Mouse (Mus musculus) T-helper 2 cell (primary cell): ENCODE data around the gene Creg2.
"Not testable (repeated sequence)": the region's sequence is repeated elsewhere in the genome, so short reads cannot be mapped to it uniquely, and the experiment has no call there.

Experiments
- in situ Hi-C: fragments of 300-600 bp; cut with MboI, MseI; formaldehyde crosslinking; loops from one replicate; pipeline ENCODE4 v1.15.1; 2025; ENCODE audit warnings: high pct_unique_total_duplicates

Gene Creg2

DNA sequence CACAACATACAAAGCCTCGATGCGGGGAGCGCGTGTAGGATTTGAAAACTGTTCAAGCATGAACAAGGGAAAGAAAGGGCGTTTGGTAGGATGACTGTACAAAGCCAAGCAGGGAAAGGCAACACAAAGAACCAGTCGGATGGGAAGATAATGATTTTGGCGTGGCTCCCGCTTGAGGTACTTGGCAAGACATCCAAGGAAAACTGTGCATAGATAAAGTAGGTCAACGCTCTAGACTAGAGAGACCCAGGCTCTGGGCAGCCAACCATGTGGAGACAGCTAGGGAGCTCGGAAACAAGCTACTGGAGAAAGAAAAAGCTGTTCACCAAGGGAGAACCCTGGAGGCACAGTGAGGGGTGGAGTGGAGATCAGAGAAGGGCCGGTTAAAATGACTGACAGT lies 52.5 kb downstream of the Creg2 start:
- in situ Hi-C loops: no loop called here

DNA sequence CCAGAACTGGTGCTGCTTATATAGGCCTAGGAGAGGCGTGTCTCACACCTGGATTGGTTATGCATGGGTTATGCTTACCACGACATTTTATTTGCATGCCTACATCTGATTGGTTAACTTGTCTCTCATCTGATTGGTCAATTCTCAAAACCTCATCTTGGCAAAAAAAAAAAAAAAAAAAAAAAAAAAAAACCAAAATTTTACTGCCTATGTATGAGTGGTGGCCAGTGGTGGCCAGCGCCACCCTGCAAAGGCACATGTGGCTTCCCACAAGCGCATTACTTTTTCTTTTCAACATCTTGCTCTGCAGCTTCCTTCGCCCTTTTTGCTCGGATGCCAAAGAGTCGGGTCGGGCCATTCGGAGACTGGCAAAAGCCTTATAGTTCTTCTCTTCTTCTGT lies 54.1 kb downstream of the Creg2 start:
- in situ Hi-C loops: not testable (repeated sequence)

- in situ Hi-C loops: no loop called here
Measured at GRCm38 (mm10) chr1:39593836-39594235, 57.4 kb downstream of the Creg2 start.

DNA sequence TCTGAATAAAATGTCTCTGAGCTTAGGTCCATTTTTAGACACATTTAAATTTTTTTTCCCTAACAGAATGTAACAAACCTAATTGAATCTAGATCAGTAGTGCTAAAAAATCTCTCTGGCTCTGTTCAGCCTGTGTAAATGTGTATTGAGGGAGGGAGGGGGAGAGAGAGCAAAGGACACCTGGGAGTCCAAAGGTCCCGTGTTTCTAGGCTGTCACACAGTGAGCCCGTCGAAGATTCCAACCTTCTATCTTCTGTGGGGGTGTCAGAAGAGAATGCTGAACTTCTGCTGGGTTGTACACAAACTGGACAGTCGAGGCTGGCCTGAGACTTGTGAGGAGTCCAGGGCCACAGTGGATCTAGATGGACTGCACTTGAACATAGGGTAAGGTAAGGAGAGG lies 59.2 kb downstream of the Creg2 start:
- in situ Hi-C loops: no loop called here

DNA sequence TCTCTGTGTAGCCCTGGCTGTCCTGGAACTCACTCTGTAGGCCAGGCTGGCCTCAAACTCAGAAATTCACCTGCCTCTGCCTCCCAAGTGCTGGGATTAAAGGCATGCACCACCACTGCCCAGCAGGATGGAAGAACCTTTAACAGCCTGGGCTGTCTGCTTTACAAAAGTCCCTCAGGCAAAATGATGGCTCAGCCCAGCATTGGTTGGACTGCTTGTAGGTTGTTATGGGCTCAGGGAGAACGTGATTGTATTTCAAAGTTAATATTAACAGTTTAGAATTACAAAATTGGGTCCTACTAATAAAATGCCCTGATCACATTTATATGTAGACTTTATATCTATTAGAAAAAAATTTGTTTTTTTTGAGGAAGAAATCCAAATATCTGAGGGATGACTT lies 59.7 kb downstream of the Creg2 start:
- in situ Hi-C loops: not testable (repeated sequence)

GRCm38 (mm10) chr1:39590193-39590592 lies 61.1 kb downstream of the Creg2 start:
- in situ Hi-C loops: no loop called here

DNA sequence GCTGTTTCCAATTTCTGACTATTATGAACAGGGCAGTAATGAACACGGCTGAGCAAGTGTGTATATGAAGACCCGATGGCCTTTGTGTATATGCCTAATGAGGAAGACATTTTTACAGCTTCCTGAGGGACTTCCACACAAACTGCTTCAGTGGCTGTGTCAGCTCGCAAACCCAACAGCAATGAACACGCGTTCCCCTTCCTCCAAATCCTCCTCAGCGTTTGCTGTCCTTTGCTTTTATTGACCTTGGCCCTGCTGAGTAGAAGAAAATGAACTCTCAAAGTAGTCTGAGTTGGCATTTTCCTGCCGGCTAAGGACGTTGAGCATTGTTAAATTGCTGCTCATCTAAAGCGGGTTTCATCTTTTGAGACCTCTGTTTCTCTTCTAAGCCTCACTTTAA lies 65.9 kb downstream of the Creg2 start:
- in situ Hi-C loops: no loop called here

DNA sequence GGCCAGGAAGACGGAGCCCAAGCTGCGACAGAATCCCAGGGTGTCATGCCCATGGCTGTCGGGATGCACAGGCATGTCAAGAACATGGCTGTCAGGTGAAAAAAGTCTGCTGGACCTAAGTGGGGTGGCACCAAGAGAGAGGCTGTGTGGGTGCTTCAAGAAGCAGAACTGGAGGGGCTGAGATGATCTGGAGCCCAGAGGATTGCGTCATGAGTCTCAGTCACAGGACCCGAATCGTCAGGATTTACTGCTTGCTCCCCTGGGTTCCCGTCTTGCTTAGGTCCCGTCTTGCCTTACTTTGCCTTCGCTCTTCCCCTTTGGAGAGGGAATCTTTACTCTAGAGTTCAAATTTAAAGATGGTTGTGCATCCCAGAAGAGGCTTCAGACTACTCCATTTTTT lies 68.1 kb downstream of the Creg2 start:
- in situ Hi-C loops: no loop called here

DNA sequence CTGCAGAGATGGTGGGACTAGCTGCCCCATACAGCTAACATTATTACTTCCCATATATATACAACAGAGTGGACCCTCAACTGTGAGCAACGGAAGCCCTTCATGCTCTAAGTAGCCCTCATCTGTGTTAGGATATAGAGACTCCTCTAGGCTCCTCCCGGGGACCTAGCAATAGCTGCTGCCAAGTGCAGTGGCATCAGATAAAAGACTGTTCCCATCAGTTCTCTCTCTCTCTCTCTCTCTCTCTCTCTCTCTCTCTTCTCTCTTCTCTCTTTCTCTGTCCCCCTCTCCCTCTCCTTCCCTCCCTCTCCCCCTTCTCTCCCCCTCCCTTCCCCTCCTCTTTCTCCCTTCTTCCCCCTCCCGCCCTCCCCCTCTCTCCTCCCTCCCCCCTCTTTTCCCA lies 70.1 kb downstream of the Creg2 start:
- in situ Hi-C loops: no loop called here

GRCm38 (mm10) chr1:39579139-39579538 lies 72.1 kb downstream of the Creg2 start:
- in situ Hi-C loops: no loop called here

DNA sequence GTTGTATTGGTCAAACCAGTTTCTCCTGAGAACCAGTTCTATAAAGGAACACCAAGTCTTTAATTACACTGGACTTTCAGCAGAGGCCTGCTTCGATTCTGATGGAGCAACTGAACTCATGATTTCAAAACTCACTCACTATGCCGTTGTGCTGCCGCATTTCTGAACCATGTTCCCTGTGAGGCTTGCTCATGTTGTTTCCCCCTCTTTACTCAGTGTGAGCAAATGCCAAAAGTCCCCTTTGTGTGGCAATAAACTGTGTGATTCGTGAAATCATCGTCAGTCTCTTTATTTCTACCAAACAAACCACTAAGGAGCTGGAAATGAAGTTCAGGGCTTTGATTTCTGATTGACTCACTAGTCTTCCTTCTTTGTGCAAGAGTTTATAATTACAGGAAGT lies 72.8 kb downstream of the Creg2 start:
- in situ Hi-C loops: no loop called here

DNA sequence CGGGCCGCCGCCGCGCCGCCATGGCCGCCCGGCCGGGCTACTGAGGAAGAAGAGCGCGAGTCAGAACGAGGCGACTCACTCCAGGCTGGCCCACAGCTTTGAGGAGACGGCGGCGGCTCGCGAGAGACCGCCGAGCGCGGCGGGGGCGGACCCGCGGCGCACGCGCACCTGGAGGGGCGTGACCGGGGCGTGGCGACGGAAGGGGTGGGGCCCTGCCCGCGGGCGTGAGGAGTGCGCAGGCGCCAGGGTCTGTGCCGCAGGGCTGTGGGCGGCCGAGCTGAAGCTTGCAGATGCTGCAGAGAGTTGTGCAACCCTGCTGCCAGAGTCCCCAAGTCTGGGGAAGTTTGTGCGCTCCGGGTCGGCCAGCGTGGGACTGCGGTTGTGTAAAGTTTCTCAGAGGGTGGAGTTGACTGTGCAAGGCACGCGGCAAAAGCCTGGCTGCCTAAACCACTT lies 74.0 kb downstream of the Creg2 start, which contains the start of gene Rnf149:
Gene Rnf149 (minus strand): TSS at position 153 of the 453 bp plus-strand sequence.
- in situ Hi-C loops: no loop called here

DNA sequence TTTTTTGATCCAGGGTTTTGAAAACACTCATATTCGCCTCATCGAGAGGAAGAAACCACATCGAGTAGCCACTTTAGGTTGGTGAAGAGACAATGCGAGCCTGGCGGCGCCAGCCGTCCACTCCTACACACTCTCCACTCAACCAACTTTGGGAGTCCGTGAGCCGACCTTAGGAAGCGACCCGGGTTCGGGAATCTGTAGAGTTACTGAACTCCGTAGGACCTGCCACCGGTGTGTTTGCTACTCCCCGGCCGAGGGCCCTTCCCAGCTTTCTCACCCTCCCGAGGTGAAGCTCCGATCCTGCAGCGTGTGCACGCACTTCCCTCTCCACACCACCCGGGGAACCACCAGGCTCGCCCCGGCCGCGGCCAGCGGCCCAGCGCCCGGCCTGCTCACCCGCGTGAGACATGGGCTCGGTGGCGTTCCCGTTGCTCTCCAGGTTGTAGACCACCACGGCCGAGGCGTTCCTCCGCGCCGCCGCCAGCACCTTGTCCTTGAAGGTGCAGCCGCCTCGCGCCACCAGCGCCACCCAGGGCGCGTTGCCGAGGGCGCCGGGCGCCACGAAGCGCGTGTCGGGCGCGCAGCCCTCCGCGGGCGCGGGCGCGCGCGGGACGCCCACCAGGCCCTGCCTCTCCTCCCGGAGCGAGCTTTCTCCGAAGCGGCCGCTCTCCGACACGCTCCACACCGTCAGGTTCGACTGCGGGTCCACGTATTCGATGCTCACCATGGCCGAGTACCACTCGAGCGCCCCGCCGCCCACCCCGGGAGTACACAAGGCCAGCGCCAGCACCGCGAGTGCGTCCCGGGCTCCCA lies 74.6 kb downstream of the Creg2 start:
- in situ Hi-C loops: no loop called here

DNA sequence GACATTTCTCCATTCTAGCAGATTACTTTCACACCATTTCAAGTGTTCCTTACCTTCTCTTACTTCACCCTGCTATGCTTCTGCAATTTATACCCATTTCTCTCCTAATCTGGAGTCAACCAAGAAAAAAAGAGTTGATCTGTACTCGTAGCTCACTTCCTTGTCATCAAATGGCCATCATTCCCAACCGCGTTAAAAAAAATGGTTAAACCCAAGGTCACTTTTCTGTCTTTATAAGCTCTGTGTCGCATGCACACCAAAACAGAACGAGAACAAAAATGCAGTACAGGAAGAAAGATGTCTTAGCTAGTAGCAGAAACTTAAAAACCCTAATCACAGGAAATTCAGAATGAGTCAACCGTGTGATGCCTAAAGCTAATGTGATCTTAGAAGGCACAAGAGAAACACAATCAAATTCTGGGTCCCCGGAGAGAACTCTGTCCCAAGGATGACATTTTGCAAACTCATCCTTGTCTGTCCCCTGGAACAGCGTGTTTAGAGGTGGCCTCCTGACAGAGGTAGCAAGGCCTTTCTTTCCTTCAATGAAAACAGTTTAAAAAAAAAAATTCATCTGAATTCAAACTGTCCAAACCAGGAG lies 75.4 kb downstream of the Creg2 start:
- in situ Hi-C loops: no loop called here

DNA sequence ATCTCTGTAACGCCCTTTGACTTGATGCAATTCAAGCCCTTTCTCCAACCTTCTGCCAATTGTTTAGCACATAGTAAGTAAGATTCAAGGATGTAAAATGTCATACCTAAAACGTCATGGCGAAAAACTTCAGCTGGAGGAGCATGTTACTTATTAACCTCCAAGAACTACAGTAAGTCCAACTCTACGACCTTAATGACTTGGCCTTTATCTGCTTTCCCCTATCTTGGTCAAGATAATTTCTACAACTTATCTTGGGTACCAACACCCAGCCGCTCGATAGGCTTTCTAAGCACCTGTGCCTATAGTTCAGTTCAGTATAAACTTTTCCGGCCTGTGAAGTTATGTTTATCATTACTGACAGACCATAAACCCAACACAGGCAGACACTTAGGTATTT lies 77.4 kb downstream of the Creg2 start:
- in situ Hi-C loops: loop anchor here (5.0 to 25.0 kb wide), 2 partner anchors 37 to 1462 kb away; no protein-coding TSS in a partner anchor

GRCm38 (mm10) chr1:39571653-39572052 lies 79.6 kb downstream of the Creg2 start:
- in situ Hi-C loops: loop anchor here (5.0 to 25.0 kb wide), 2 partner anchors 34 to 1459 kb away; no protein-coding TSS in a partner anchor
